Mouse (Mus musculus) right cerebral cortex, postnatal 4 days (tissue): Measurements from ENCODE around the gene Upk2.
A peak's percentile ranks its signal among the peaks of the same experiment; 100 is the strongest.
"Not testable (repeated sequence)": the region's sequence is repeated elsewhere in the genome, so short reads cannot be mapped to it uniquely, and the experiment has no call there.

Experiments used
- DNase-seq: peaks from one replicate; pipeline ENCODE4 v3.0.0-alpha.2; 2022

Gene Upk2

DNA sequence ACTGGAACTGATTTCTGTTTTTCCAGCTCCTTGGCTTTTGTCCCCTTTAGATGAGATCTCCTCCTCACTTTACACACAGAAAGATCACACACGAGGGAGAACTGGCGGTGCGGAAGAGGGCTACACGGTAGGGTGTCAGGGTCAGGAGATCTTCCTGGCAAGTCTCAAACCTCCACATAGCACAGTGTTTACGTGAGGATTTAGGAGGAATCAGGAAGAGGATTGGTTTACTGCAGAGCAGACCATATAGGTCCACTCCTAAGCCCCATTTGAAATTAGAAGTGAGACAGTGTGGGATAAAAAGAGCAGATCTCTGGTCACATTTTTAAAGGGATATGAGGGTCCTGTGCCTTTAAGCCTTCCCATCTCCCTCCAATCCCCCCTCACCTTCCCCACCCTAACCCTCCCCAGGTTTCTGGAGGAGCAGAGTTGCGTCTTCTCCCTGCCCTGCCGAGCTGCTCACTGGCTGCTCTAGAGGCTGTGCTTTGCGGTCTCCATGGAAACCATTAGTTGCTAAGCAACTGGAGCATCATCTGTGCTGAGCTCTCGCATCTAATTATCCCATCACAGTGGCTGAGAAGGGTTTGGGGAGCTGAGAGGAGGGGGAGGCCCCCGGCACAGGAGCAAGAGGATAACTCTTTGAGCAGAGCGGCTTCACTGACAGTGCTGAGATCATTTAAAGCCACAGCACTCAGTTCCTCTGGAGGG, 2.4 kb upstream of the Upk2 start:
- DNase-seq = peak; percentile 75

DNA sequence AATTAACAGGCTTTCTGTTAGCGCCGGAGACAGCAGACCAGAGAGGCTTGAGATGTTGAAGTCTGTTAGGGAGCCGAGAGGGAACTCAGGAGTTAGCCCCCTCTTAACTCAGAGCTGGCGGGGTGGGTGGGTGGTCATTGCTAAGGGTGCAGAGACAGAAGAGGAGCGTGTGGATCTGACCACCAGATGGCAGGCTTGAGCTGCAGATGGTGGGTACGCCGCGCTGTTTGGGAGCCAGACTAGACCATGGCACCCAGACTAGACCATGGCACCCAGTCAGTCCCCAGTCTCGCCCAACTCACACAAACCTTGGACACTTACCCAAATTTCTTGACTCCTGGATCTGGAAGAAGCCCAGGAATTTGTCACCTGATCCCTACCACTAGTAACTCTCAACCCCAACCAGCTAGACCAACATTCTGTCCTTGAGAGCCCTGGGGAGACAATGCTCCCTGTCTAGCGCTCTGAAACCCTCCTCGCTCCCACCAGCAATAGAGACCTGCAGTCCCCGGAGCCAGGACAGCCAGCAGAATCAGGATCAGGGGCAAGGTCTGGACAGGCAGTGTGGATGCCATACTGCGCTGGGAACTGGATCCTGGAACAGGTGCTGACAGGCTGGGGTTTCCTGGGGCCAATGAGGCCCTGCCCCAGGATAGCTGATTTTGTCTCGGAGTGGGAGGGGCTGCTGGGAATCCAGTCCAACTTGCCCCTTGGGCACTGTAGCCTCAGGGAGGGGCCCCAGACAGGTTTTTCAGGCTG, 465 bp downstream of the Upk2 start:
- DNase-seq = peak; percentile 97

DNA sequence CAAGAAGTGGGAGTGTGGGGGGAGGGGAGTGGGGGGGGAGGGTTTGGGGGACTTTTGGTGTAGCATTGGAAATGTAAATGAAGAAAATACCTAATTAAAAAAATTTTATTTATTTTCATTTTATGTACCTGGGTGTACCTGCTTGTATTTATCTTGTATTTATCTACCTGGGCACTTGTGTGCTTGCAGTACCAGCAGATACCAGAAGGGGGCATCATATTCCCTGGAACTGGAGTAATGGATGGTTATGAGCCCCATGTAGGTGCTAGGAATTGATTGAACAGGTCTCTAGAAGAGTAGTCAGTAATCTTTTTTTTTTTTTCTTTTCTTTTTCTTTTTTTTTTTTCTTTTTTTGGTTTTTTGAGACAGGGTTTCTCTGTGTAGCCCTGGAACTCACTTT, 4.4 kb downstream of the Upk2 start:
- no peak for DNase-seq

DNA sequence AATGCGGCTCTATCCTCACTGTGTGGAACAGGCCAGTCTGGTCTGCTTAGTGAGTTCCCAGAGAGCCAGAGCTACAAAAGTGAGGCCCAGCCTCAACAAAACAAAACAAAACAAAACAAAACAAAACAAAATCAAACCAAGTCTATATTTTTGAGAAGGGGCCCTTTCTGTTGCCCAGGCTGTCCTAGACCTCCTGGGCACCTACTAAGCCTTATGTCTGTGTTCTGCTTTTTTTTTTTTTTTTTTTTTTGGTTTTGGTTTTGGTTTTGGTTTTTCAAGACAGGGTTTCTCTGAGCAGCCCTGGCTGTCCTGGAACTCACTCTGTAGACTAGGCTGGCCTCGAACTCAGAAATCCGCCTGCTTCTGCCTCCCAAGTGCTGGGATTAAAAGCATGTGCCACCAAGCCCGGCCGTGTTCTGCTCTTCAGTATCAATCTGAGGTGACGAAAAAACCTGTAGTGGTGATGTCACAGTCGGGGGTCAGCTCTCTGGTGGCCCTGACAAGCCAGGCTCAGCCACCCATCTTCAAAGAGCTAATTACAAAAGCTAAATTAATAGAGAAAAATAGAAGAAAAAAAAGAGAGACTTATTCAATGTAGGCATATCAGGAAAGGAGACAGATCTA, 10.3 kb downstream of the Upk2 start:
- not testable (repeated sequence) for DNase-seq

DNA sequence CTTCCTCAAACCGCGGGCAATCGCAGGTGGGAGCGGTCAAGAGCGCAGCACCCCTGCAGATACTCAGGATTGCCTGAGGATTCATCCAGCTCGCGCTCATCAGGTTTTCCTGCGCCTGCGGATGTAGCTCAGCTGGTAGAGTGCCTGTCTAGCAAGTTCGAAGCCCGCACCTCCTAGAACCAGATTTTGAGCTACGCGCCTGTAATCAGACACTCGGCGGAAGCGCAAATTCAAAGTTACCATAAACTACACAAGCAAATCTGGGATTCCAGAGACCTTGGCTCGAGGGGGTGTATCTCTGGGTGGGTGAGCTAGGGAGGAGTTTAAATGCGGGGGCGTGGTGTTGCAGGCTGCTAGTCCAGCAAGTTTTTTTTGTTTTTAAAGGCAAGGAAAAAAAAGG, 13.8 kb downstream of the Upk2 start, which contains the start of gene Foxr1:
Gene Foxr1, minus strand, starts transcription at position 176 of the 400 bp plus-strand sequence.
- DNase-seq = no peak

DNA sequence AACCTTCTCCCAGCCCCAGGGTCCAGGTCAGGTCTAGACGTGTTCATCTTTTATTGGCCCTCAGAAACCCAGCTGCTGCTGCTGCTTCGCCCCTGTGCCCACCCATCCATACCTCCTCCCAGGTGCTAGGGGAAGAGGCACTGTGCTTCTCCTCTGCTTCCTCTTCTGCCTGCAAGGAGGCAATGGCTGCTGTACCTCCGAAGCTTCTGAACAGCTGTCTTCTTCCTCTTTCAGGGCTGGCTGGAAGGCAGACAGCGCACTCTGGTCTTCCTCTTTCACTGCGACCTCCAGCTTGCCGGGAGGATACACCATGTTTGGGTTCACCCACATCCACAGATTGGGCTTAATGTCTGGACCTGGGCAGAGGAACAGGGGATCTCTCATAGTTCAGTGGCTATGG, 19.0 kb downstream of the Upk2 start:
- DNase-seq = no peak

DNA sequence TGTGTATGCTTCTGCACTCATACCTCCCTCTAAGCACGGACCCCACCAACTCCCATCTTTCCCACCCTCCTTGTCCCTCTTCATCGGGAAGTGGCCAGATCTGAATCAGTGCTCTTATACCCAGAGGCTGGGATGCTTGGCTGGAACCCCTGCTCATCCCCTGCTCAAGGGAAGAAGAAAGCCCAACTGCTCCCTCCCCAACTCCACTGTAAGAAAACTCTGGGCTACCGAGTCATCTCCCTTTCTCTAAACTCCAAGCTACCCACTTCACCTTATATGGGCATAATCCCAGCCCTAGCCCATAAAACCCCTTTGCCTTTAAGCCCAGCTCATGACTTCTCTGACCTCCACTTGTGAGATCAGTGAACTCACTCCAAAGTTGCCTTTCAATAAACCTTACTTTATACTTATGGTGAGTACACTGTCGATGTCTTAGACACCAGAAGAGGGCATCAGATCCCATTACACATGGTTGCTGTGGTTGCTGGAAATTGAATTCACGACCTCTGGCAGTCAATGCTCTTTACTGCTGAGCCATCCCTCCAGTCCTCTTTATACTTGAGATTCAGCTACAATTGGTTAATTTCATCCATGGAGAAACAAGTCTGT, 22.1 kb downstream of the Upk2 start:
- DNase-seq = no peak

DNA sequence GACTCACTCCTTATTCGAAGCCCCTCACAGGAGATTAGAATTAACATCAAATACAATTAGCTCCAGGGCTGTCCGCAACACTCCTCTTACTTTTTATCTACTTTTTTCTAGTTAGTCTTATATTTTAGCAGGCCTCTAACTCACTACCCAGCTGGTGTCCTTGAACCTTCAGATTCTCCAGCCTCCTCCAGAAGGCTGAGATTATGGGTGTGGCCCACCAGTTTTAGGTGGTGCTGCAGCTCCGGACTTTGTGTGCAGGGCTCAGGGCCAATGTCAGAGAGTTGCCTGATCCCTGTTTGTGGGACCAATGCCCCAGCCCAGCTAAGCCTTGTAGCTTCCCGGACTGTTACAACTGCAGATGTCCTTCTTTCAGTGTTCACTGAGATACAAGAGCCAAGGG, 31.2 kb downstream of the Upk2 start:
- DNase-seq = no peak

DNA sequence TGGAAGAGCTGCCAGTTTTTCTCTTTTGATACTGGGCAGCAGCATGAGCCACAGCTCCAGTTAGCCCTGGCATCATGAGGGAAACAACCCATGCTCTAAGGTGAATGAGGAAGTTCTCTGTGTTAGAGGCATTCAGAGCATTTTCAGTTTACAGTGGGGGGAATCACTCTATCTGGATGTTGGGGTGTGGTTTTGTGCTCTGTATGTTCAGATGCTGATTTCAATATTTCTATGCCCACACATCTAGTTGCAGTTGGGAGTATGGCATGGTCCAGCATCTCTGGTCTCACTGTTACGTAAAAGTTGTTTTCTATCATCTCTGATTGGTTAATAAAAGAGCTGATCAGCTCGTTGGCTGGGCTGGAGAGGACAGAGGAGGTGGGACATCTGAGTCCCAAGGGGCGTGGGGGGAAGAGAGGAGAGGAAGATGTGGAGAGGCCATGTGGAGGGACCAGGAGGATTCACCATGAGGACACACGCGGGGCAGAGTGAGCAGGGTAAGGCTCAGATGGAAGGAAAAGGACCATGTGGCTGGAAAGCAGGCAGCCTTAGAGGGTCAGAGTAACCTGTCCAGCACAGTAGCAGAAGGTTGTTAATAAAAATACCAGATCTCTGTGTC, 34.4 kb downstream of the Upk2 start:
- DNase-seq = no peak

DNA sequence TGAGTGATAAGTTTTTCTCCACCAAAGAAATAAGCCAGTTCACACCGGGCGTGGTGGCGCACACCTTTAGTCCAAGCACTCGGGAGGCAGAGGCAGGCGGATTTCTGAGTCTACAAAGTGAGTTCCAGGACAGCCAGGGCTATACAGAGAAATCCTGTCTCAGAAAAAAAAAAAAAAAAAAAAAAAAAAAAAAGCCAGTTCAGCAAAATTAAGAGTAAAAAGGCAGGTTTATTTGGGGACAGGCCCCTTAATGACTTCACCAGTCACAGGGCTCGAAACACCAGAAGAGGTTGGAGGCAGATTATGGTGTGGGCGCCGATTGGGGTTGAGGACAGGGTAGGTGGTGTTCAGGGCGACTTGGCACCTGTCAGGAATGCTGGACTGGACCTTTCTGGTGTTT, 35.0 kb downstream of the Upk2 start:
- not testable (repeated sequence) for DNase-seq

DNA sequence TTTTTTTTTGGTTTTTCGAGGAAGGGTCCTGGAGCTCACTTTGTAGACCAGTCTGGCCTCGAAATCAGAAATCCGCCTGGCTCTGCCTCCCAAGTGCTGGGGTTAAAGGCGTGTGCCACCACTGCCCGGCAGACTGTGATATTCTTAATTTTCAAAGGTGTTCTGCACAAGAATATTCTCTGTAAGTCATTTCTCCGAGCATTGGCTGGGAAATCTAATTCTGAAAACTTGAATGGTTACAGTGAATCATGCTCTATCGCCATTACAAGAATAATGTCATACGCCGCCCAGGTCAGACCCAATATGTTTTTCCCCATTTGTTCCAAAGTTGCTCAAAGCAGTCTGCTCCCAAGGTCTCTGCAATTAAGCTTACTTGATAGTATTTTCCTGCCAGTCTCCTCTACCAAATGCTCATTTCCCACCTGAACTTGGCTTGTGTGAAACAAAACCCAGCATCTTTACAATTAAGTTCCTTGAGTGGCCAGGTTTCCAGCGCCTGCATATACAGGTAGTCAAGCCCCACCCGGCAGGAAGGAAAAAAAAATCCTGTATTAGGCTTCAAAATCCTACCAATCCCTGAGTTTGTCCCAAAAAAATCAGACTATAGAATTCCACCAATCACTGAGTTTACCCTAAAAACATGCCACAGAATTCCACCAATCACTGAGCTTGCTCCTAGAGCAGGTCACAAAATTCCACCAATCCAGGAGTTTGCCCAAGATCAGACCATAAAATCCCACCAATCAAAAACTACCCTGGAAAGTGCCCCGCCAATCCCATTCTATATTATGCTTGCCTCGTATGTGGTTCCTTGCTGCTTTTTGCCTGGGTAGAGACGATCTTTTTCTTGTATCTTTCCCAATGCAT, 36.0 kb downstream of the Upk2 start, which contains the start of gene Ccdc84:
Gene Ccdc84, minus strand, starts transcription at position 51 of the 867 bp plus-strand sequence.
- DNase-seq = no peak

DNA sequence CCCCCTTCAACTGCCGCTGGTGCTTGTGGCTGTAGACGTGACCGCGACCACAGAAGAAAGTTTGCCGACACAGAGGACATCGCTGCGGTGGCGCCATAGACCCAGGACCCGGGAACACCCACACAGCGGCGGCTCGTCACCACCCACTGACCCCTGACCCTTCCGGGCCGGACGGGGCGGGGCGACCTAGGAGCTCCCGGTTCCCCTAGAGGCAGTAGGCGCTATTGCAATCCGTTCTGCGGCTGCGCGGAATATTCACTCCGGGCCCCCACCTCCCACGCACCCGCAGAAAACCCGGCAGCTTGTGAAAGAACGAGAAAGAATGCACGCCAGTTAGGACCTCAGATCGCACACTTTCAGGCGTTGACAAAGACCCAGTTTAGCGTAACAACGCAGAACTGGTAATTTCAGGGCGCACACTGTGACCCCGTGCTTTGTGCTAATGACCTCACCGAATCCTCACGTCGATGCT, 36.8 kb downstream of the Upk2 start:
- DNase-seq = peak; percentile 96

DNA sequence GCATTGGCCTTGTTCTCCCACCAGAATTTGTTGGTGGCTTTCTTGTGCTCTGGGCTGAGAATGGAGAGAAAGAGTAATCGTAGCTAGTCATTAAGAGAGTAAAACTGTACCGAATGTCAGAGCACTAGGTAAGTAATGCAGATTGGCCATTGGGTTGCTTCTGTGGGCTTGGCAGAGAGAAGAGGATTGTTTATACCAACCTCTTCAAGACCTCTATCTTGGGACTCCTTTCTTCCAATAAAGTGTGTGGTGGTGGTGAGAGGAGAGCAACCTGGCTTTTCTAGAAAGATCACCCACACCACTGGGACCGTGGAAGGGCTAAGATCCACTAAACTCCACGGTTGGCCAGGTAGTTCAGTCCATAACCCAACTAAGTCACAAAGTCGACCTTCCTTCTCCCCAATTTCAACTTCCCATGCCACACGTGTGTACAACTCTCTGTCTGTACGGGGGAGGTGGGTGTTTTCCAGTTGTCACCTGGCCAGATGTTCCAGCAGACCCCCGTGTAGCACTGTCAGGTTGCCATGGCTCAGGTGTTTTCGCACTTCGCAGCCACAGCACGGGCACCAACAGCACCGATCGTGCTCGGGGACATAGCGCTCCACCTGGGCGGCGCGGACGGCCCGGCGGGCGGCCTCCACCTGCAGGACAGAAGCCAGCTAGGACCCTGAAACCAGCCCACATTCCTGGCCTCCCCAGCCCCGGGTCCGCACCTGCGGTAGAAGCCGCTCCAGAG, 37.5 kb downstream of the Upk2 start:
- DNase-seq = no peak

DNA sequence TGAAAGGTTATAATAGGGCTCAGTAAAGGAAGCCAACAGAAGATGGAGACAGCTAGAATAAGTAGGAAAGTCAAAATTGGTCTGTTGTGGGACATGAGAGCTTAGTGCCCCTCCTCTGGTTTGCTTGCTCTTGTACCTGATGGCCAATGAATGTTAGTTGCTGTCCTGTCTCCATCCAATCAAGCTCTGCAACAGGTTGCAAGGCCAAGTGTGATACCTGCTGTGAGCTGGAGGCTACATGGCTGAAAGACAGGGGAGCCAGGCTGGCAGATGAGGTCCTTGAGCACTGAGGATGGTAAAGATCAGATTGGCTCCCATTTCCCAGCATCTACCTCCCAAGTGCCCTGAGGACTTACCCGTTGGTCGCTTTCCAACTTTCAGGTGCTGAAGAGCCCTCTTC, 42.0 kb downstream of the Upk2 start:
- DNase-seq = no peak

DNA sequence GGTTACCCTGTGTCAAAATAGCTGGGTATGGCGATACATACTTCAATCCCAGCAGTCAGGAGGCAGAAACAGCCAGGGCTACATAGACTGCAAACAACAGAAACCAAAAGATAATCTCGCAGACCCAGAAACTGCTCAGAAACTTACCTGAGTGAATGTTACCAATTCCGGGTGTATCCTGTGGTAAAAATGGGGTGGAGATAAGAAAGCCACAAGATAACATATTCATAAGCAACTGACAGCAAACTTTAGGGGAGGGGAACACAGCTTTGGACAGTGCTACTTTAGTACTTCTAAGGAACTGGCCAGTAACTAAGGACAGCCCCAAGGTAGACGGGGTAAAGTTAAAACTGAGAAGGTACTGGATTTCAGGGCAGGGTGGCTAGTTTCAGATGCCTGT, 42.5 kb downstream of the Upk2 start:
- no peak for DNase-seq

DNA sequence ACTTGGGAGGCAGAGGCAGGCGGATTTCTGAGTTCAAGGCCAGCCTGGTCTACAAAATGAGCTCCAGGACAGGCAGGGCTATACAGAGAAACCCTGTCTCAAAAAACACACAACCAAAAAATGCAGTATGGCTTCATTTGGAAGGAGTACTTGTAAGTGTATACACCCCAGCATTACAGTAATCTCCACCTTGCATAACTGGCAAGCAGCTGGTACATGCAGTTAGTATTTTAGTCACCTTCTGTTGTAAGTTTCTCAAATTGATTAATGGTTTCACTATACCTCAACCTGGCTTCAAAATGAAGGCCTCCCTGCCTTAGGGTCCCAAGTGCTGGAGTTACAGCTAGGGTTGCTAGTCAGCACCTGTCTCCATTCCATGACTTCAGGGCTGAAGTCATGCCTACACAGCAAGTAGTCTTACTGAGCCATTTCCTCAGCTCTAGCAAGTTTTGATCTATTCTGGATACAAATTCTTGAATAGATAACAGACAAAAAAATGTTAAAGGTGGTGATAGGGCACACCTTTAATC, 43.1 kb downstream of the Upk2 start:
- DNase-seq = no peak

DNA sequence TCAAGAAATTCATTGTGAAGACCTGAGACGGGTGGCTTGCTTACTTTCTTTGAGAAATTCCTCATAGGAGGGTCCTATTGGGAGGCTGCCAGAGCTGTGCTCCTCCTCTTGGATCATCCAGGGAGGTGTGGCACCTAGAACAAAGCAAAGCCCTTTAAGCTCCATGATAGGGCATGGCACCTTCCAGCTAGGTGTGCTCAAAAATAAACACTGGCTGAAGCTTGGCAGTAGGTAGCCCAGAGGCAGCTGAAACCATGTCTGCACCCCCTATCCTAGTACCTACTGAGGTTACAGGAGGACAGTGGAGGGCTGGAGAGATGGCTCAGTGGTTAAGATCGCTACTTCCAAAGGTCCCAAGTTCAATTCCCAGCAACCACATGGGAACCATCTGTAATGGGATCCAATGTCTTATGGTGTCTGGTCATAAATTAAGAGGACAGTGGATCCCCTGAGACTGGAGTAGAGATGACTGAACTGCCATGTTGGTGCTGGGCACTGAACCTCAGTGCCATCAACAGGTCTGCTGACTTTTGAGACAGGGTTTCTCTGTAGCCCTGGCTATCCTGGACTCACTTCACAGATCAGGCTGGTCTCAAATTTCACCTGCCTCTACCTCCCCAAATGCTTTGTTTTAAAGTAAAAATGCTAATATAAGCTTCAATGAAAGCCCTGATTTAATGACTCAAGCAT, 44.0 kb downstream of the Upk2 start:
- no peak for DNase-seq

DNA sequence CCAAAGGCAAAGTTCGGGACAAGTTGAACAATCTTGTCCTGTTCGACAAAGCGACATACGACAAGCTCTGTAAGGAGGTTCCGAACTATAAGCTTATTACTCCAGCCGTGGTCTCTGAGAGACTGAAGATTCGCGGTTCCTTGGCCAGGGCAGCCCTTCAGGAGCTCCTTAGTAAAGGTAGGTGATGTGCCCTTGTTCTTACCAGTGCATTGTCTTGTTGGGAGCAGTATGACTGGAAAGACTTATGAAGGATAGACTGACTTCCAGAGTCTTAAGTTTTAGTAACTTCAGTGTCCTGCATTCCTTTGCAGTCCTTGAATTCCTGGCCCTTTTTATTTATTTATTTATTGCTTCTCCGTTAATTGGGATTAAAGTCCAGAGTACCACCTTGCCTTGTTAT, 46.1 kb downstream of the Upk2 start:
- DNase-seq = not testable (repeated sequence)

DNA sequence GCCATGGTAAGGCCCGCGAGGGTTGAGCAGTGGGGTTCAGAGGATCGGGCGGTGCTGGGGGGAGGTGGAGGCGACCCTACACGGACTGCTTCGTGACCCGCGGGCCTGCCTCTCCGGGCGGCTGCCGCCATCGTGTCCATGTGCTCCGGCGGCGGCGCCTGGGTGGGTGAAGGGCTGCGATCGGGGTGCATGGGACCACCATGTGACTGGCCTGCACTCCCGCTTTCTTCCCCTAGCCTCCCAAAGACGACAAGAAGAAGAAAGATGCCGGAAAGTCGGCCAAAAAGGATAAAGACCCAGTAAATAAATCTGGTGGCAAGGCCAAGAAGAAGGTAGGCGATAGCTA, 47.1 kb downstream of the Upk2 start:
- DNase-seq = no peak
